Mouse (Mus musculus): ENCODE data around the gene Nolc1.

Gene Nolc1

DNA sequence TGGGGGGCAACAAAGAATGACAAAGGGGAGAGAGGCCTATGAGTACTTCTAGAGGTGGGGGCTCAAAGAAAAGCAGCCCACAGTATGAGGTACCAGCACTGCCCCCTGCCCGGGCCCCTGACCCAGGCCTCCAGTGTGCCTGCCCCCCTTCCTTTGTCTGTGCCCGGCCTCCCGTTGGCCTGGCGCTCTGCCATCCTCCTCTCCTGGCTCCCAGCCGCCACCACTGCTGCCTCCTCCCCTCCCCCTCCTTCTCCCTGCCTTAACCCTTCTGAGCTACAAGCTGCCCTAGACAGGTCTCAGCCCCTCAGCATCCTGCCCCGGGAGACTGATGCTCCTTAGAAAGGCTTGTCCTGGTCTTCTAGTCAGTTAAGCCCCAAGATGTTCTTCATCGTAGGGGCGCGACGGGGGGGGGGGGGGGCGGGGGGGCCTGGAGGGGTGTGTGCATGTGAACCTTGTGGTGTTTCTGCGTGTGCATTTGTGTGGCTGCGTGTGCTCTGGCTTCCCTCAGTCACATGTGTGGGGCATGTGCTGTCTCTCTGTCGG, 33.7 kb upstream of the Nolc1 start:
- in situ Hi-C loops (cut with MboI; ENCODE audit: unreplicated experiment in 2 of 2) = no loop called here

DNA sequence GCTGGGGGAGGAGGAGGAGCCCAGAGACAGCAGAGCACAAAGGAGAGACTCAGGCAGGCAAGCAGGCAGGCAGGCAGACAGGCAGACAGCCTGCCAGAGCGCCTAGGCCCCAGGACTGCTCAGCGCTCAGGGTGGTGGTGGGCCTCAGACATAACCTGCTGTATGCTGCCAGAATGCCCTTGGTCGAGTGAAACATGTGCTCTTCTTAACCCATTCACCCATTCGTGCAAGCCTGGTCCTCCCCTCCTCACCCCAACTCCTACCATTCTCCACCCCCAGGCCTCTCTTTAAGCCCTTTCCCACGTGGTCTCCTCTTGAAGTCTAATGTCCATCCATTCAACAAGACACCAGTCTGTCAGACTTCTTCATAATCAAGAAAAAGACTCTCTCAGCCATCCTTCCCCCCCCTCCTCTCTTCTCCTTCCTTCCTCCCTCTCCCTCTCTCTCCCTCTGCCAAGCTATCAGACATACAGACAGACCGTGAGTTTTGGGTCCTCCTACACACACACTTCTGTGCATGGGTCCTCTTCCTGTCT, 33.1 kb upstream of the Nolc1 start:
- in situ Hi-C loops (cut with MboI; ENCODE audit: unreplicated experiment in 2 of 2) = no loop called here

DNA sequence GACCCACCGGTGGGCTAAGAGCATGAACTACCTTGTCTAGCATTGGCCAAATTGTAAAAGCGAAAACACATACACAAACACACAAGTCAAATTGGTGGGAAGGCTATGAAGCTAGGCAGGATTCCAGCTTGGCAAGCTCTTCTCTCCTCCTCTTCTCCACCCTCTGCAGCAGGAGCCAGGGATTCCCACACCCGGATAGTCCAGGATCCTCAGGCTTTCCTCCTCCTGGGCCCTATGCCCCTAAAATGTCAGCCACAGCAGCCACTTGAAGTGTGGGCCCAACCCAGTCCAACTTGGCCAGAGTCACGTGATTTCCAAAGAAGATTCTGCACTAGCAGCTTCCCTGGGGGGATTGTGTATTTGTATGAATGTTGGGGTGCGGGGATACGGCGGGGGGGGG, 32.3 kb upstream of the Nolc1 start:
- in situ Hi-C loops (cut with MboI; ENCODE audit: unreplicated experiment in 2 of 2) = no loop called here

DNA sequence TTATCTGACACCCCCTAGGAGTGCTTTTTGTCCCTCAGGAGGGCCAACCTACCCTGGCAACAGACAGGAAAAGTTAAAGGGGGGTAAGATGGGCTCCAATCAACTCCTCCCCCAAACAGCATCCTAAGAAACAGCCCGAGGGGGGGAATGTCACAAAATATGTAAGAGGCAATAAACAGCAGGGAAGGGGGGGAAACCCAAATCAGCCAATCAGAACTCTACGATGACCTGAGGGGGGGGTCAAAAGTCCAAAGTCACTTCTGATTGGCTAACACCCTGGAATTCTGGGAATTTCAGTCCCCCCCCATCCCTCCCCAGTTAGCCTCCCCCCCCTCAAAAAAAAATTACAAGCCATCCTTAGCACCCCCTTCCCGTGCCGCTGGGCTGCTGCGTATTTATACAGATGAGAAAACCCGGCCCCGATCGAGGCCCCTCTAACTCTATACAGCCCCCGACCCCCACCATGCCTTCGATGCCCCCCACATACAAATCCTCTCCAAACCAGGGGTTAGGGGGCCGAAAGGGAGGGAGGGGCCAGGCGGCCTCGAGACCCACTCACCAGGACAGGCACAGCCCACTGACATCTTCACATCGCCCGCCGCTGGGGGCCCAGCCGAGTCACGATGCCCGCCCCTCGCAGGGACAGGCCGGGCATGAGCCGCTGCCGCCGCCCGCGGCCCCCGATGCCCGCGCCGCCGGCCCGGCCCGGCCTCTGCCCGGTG, 31.2 kb upstream of the Nolc1 start, which contains the start of gene Pprc1:
Gene Pprc1 (plus strand): TSS at position 616 of the 722 bp plus-strand sequence.
- in situ Hi-C loops (cut with MboI; ENCODE audit: unreplicated experiment in 2 of 2) = no loop called here

DNA sequence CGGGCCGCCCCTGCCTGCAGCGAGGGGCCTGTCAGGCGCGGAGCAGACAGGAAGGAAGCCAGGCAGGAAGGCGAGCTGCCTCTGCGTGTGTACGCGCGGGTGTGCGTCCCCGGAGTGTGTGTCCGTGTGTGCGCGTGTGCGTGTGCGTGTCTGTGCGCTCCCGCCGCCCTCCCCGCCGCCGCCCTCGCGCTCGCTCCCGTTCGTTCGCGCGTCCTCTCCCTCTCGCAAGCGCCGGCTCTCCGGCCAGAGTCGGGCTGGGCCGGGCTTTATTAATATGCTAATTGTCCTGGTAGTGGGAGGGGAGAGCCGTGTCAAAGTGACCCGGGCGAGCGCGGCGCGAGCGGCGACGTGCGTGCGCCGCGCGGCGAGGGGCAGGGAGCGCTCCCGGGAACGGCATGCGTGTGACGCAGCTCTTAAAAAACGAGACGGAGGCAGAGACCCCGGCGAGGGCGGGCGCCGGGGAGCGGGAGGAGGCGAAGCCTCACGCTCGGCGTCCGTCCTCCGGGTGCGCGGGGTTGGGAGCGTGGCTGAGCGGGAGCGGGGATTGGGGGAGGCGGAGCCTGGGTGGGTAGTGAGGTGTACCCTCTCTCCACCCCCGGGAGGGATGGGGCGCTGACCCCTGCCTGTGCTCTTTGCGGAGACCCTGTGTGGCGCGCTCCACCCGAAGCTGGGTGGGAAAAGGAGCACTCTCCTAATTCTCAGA, 30.5 kb upstream of the Nolc1 start, which contains the start of gene Ldb1:
Gene Ldb1 (minus strand): TSS at position 222 of the 703 bp plus-strand sequence.
- in situ Hi-C loops (cut with MboI; ENCODE audit: unreplicated experiment in 2 of 2) = no loop called here

DNA sequence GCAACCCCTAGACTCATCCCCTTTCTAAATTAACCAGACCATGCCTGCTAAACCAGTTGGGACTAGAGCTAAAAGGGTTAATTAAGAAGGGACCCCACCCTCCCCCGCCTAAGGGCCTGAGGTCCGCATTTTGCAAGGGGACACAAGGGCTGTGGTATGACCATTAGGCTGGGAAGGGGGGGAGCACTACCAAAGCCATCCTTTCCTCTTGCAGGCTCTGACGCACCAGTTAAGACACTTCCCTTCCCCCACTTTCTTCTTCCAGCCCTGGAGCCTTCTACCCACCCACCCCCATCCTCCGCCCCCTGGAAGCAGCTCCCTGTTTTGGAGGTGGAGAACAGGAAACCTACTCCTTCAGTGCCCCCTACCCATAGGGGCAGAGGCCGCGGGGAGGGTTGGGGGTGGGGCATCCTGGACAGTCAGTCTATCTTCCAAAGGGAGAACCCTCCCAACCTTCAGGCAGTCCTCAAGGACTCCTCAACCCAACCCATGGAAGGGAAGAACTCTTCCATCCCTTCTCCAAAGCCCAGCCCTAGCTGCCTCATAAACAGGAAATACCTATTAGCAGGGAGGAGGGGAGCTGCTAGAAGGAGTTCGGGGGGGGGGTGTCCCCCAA, 29.9 kb upstream of the Nolc1 start:
- in situ Hi-C loops (cut with MboI; ENCODE audit: unreplicated experiment in 2 of 2) = no loop called here

DNA sequence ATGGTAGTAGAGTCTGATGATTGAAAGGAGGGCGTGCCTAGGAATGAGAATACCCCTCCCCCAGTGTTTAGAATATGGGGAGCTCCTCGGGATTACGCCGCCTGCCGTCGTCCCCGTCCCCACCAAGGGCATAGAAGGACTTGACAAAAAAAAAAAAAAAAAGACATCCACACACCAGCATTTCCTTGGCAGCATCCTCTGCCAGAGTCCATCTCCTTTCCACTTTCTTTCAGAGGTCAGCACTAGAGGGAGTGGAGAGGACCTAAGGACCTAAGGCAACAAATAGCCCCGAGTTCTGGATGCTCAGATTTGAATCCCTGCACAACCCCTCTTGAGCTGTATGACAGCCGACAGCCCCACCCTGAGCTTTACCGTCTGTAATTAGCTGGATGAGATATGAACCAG, 29.0 kb upstream of the Nolc1 start:
- in situ Hi-C loops (cut with MboI; ENCODE audit: unreplicated experiment in 2 of 2) = no loop called here

DNA sequence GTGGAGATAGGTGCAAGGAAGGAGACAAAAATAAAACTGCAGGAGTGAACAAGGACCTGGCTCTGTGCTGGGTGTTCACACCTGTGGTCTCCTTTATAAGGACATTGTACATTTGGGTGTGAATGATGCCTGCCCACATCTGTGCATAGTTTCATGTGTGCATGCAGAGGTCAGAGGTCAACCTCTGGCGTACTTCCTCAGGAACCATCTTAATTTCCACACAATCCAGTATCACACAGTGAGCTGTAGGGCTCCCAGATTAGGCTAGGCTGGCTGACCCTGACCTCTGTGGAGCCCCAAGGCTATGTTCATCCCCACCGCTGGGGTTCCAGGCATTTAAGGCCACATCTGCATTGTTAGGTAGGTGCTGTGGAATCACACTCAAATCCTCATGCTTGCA, 28.2 kb upstream of the Nolc1 start:
- in situ Hi-C loops (cut with MboI; ENCODE audit: unreplicated experiment in 2 of 2) = no loop called here

DNA sequence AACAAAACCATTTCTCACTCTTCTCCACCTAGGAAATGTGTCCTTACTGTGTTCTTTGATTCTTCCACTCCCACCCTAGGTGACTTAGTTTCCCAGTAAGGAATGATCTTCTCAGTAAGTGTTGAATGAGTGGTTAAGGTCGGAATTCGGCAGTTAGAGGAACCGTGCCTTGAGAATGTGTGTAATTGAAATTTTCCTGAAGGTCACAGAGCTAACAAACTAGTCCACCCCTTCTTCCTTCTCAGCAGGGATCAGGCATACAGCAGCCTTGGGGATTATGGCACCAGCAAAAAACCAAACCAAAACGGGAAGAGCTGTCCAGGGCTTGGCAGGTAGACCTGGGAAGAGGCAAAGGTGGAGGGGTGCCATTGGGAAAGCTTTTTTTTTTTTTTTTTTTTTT, 26.5 kb upstream of the Nolc1 start:
- in situ Hi-C loops (cut with MboI; ENCODE audit: unreplicated experiment in 2 of 2) = no loop called here

DNA sequence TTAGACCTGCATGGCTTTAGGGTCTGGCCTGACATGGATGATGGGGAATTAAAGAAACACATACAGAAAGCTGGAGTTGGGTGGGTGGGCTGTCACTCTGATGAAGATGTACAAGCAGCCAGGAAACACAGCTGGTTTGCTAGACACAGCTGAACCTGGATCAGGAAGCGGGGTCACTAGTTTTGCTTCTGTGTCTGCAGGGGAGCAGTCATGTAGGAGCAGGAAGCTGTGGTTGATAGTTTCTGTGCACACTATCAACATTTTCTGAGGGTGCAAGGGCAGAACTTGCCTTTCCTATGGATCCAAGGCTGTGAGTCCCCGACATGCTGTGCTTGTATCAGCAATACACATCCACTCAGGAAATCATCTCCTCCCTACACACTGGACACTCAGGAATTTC, 25.2 kb upstream of the Nolc1 start:
- in situ Hi-C loops (cut with MboI; ENCODE audit: unreplicated experiment in 2 of 2) = loop anchor here in 1 of 2 experiments (25.0 kb wide), 1 partner anchor 912 kb away; no protein-coding TSS in a partner anchor

DNA sequence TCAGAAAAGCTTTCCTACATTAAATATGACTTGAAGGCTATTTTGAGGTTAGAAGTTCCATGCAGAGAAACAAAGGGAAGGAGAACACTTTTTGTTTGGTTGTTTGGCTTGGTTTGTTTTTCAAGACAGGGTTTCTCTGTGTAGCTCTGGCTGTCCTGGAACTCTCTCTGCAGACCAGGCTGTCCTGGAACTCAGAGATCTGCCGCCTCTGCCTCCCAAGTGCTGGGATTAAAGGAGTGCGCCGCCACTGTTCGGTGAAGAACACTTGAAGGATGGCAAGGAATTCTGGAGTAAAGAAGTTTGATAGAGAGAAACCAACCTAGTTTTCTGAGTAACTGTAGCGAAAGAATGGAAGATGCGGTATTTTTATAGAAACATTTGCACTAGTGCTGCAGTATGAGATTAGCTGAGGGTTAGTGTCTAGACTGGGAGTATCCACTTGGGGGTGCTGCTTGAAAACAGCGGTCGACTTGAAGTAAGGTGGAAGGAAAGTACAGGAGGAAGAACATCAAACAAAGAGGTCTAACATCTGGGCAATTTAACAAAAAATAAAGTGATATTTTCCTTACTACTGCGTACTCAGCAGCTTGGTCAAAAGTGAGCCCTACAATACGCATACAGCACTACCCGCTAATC, 19.8 kb upstream of the Nolc1 start:
- in situ Hi-C loops (cut with MboI; ENCODE audit: unreplicated experiment in 2 of 2) = loop anchor here in 1 of 2 experiments (25.0 kb wide), 1 partner anchor 906 kb away; no protein-coding TSS in a partner anchor

DNA sequence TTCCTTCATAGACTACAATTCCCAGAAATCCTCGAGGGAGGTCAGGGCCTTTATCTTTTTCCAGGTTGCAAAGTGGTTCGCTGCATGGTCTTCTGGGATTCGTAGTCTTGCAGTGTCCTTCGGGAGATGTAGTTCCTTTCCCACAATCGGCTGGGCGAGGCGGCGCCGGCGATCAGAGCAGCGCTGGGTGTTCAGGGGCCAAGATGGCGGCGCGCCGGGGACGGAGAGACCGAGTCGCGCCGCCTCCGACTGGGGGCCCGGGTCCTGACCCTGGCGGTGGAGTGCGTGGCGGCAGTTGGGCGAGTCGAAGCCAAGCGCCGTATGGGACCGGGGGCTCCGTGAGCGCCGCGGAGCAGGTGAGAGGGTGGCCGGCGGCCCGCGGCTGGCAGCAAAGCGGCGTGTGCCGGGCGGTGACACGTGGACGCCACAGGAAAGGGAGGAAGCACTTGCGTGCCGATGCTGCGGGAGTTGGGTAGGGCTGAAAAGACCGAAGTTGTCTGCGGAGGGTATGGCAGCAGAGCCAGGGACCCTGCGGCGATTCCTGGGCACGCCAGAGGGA, 19.2 kb upstream of the Nolc1 start:
- in situ Hi-C loops (cut with MboI; ENCODE audit: unreplicated experiment in 2 of 2) = loop anchor here in 1 of 2 experiments (25.0 kb wide), 1 partner anchor 906 kb away; no protein-coding TSS in a partner anchor

DNA sequence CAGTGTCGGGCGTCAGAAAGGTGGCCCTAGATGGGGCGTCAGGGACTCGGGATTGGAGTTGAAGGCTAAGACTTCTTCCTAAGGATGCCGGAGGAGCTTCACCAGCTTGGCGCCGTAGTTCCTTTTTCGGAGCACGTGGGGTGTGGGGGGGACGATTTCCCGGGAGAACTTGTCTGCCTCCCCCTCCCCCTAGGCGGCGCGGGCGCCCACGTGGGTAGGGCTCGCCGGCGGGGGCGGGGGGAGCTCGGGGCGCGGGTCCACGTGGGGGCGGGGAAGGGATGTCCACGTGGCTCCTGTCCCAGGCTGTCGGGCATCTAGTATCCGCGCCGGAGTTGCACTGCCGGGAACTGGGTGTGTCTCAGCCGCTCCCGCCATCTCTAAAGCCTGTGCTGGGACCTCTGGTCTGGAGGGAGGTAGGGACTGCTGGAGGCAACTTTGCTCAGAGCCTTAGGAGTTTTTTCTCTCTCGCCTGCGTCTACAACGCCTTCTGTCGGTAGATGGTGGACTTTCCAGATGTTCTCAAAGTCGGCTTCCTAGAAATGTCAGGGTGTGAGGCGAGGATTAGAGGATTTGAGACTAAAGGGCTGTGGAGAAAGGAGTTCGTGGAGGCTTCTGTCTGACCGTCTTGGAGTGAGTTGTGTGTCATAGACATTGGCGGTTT, 18.6 kb upstream of the Nolc1 start:
- in situ Hi-C loops (cut with MboI; ENCODE audit: unreplicated experiment in 2 of 2) = loop anchor here in 1 of 2 experiments (25.0 kb wide), 1 partner anchor 905 kb away; no protein-coding TSS in a partner anchor

DNA sequence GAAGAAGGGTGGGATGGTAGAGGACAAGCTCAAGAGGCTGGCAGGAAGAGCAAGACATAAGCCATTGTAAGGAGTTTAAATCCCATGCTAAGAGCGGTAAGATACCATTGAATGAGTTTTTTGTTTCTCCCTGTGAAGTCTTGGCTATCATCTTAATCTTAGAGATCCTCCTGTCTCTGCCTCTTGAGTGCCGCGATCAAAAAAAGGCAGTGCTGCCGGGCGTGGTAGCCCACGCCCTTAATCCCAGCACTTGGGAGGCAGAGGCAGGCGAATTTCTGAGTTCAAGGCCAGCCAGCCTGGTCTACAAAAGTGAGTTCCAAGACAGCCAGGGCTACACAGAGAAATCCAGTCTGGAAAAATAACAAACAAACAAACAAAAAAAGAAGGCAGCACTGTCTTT, 17.2 kb upstream of the Nolc1 start:
- in situ Hi-C loops (cut with MboI; ENCODE audit: unreplicated experiment in 2 of 2) = loop anchor here in 1 of 2 experiments (25.0 kb wide), 1 partner anchor 904 kb away; no protein-coding TSS in a partner anchor

DNA sequence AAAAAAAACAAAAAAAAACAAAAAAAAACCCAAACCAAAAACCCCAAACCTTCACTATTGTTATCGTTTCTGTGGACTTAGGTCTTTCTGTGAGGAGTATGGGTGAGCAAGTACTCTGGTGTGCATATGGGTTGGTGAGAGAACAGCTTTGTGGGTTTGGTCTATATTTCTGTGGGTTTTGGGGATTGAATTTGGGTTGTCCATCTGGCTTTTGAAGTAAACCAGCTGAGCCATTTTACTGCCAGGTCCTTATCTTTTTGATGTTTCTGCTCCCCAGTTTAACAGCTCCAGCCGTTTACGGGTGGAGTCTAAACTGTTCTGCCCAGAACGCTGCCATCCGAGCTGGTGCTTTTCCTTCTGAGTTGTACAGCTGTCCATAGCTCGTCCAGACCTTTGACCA, 14.8 kb upstream of the Nolc1 start:
- in situ Hi-C loops (cut with MboI; ENCODE audit: unreplicated experiment in 2 of 2) = loop anchor here in 1 of 2 experiments (25.0 kb wide), 1 partner anchor 901 kb away; no protein-coding TSS in a partner anchor

DNA sequence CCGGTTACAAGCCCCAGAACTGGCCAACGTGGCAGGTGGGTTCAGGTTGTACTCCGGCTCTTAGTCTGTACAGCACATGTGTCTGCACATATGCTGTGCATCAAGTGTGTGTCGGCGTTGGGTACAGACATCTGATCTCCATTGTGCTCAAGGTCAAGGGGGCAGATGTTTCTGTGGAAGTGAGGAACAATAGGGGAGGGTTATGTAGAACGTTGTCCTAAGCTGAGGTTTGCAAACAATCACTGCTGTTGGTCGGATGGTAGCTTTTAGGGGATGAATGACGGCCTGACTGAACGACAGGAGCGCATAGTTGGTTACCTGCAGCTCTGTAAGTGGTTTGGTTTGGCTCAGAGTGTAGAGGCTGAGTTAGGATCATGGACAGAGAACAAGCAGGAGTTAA, 7.6 kb upstream of the Nolc1 start:
- in situ Hi-C loops (cut with MboI; ENCODE audit: unreplicated experiment in 2 of 2) = loop anchor here in 1 of 2 experiments (25.0 kb wide), 1 partner anchor 894 kb away; no protein-coding TSS in a partner anchor

DNA sequence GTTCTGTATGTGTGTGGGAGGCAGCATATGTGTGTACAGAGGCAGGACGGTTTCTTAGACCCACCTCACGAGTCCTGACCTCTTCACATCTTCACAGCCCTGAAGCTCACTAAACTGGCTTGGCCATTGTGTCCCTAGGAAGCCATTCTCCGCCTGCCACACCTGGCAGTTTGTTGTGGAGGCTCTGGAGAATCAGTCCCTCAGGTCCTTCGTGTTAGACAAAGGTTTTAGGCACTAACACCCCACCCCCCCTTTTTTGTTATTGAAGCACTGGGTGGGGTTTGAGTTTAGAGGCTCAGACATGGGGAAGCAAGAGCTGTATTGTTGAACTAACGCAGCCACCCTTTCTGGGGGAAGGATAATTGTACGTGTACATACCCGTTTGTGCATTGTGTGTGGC, 2.4 kb upstream of the Nolc1 start:
- in situ Hi-C loops (cut with MboI; ENCODE audit: unreplicated experiment in 2 of 2) = loop anchor here in 1 of 2 experiments (25.0 kb wide), 1 partner anchor 889 kb away; no protein-coding TSS in a partner anchor

DNA sequence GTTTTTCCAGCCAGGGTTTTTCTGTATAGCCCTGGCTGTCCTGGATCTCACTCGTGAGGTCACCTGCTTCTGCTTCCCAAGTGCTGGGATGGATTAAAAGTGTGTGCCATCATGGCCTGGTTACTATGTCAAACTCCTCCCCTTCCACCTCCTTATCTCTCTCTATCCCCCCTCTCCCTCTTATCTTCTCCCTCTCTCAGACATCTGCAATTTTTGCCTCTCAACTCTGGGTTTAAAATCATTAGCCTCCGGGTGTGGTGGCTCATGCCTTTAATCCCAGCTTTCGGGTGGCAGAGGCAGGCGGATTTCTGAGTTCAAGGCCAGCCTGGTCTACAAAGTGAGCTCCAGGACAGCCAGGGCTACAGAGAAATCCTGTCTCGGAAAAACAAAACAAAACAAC, 1.4 kb upstream of the Nolc1 start:
- in situ Hi-C loops (cut with MboI; ENCODE audit: unreplicated experiment in 2 of 2) = loop anchor here in 1 of 2 experiments (25.0 kb wide), 1 partner anchor 888 kb away; no protein-coding TSS in a partner anchor

DNA sequence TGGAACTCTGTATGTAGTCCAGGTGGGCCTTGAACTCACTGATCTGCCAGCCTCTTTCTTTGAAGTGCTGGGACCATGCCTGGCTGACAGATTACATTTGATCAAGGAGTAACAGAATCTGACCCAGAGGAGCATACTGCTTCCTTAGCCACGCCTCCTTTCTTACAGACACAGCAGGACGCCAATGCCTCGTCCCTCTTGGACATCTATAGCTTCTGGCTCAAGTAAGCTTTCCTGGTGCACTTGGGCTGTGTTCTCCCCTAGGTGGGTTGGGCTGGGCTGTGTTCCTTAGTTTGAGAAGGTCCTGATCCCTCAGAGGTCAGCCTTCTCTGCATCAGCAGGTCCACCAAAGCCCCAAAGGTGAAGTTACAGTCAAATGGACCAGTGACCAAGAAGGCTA, 2.9 kb downstream of the Nolc1 start:
- in situ Hi-C loops (cut with MboI; ENCODE audit: unreplicated experiment in 2 of 2) = no loop called here

Measured in v-Abl transformed pro-B cells (cell line).